Mouse (Mus musculus): ENCODE results near the gene Man1c1. TPM values are rescaled to one million over a fixed set of nuclear protein-coding genes. Genes with fewer than 3 reads are reported as not detected.

Gene Man1c1
- polyA plus RNA-seq, 1 experiment from 2014 or later: 1.9 TPM

DNA sequence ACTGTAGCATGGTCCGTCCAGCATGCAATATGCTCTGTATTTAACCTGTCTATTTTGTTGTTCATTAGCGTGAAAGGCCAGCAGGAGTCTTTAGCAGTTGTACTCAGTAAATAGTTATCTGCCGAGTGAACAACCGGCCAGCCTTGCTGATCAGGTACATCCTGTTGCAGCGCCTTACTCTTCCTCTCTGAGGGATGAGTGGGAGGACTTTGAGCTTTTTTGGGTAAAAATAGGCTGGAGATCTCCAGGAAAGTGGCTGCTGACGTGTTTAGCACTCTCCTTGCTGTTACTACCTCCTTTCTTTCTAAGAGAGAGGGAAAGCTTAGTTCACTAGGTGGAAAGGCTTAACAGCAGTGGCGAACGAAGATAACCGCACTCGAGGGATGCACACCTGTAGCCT lies 186.4 kb downstream of the Man1c1 start:
- no peak overlapping the region for H3K27ac ChIP-seq (replicated peaks; ENCODE audit: low read depth, low read length)
- DNase-seq (ENCODE audit: low spot score) (no peak), ATAC-seq (replicated peaks; ENCODE audit: insufficient number of reproducible peaks, low FRiP score, low TSS enrichment, low read depth) (no peak)
- no peaks in the 10 kb centered on the region; the same call in 1 of the 2 replicates for H3K36me3 ChIP-seq (replicated peaks; ENCODE audit: control insufficient read depth, insufficient read depth, low read depth, low read length)
- no peaks in the 10 kb centered on the region for H3K4me1 ChIP-seq (ENCODE audit: control insufficient read depth, insufficient read depth, low read length)
- WGBS: 93% methylated on average over 10 of the region's 10 CpGs
- no peak overlapping the region for H3K4me3 ChIP-seq (ENCODE audit: low read depth, low read length)
- no peak overlapping the region for H3K4me2 ChIP-seq (ENCODE audit: low read depth, low read length)
- H3K9me3 ChIP-seq (replicated peaks; ENCODE audit: control insufficient read depth, low read length): no peaks in the 10 kb centered on the region
- no peak overlapping the region for H3K9ac ChIP-seq (replicated peaks; ENCODE audit: low read length)
- H3K27me3 ChIP-seq (ENCODE audit: control insufficient read depth, insufficient read depth, low read length): no peaks in the 10 kb centered on the region

GRCm38 (mm10) chr4:134516981-134517380 lies 187.1 kb downstream of the Man1c1 start:
- Histone ChIP-seq H3K36me3 (replicated peaks; ENCODE audit: control insufficient read depth, insufficient read depth, low read depth, low read length) (no peaks in the 10 kb centered on the region; the same call in 1 of the 2 replicates), H3K9me3 (replicated peaks; ENCODE audit: control insufficient read depth, low read length) (no peaks in the 10 kb centered on the region), H3K27ac (replicated peaks; ENCODE audit: low read depth, low read length) (no peak overlapping the region), H3K4me3 (ENCODE audit: low read depth, low read length) (no peak overlapping the region), H3K4me2 (ENCODE audit: low read depth, low read length) (no peak overlapping the region), H3K27me3 (ENCODE audit: control insufficient read depth, insufficient read depth, low read length) (no peaks in the 10 kb centered on the region), H3K4me1 (ENCODE audit: control insufficient read depth, insufficient read depth, low read length) (no peaks in the 10 kb centered on the region), H3K9ac (replicated peaks; ENCODE audit: low read length) (no peak overlapping the region)
- DNase-seq (ENCODE audit: low spot score) (no peak), ATAC-seq (replicated peaks; ENCODE audit: insufficient number of reproducible peaks, low FRiP score, low TSS enrichment, low read depth) (no peak)
- WGBS: 81% methylated on average over 8 of the region's 8 CpGs

DNA sequence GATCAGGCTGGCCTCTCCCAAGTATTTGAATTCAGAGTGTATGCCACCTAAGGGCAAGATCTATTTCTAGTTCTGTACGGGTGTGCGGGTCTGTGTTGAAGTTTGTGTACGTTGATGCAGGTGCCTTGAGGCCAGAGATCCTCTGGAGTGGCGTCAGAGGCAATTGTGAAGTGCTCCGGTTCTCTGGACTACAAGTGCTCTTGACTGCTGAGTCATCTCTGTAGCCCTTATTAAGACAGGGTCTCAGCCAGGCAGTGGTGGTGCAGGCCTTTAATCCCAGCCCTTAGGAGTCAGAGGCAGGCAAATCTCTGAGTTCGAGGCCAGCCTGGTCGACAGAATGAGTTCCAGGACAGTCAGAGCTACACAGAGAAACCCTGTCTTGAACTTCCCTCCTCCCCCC lies 188.5 kb downstream of the Man1c1 start:
- WGBS: 77% methylated on average over 7 of the region's 7 CpGs
- ATAC-seq (replicated peaks; ENCODE audit: insufficient number of reproducible peaks, low FRiP score, low TSS enrichment, low read depth): no peak
- H3K27me3 ChIP-seq (ENCODE audit: control insufficient read depth, insufficient read depth, low read length): no peaks in the 10 kb centered on the region
- no peak overlapping the region for H3K4me2 ChIP-seq (ENCODE audit: low read depth, low read length)
- H3K9ac ChIP-seq (replicated peaks; ENCODE audit: low read length): no peak overlapping the region
- no peak overlapping the region for H3K4me3 ChIP-seq (ENCODE audit: low read depth, low read length)
- no peaks in the 10 kb centered on the region for H3K9me3 ChIP-seq (replicated peaks; ENCODE audit: control insufficient read depth, low read length)
- no peaks in the 10 kb centered on the region for H3K36me3 ChIP-seq (replicated peaks; ENCODE audit: control insufficient read depth, insufficient read depth, low read depth, low read length)
- no peaks in the 10 kb centered on the region for H3K4me1 ChIP-seq (ENCODE audit: control insufficient read depth, insufficient read depth, low read length)
- no peak overlapping the region for H3K27ac ChIP-seq (replicated peaks; ENCODE audit: low read depth, low read length)
- DNase-seq (ENCODE audit: low spot score): no peak

DNA sequence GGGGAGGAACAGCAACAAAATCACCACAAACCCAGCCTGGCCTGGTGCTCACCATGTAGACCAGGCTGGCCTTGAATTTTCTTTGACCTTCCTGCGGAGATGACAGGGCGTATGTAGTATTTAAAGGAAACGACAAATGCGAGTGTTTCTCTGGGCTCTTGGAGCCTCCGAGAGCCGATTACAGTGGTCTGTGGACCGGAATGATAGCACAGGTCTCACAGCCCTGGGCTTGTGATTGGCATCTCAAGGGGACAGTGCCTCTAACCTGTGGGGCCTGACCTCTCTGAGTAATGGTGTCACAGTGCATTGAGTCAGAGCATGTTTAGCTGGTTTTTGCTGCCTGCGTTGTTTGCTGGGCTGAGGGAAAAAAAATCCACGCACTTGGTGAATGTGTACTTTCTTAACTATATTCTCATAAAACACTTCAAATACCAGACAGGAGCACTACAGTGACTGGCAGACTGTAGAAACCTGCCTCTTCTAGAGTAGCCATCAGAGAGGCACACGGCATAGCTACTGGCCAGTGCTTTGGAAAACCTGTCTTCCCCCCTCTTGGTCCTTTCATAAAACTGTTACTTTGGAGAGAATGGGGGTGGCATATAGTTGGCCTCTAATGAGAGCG lies 189.7 kb downstream of the Man1c1 start:
- H3K27ac ChIP-seq (replicated peaks; ENCODE audit: low read depth, low read length): no peak overlapping the region
- H3K27me3 ChIP-seq (ENCODE audit: control insufficient read depth, insufficient read depth, low read length): no peaks in the 10 kb centered on the region
- H3K9me3 ChIP-seq (replicated peaks; ENCODE audit: control insufficient read depth, low read length): no peaks in the 10 kb centered on the region
- H3K4me2 ChIP-seq (ENCODE audit: low read depth, low read length): no peak overlapping the region
- DNase-seq (ENCODE audit: low spot score): no peak
- 91% methylated on average over 11 of the region's 11 CpGs for WGBS
- ATAC-seq (replicated peaks; ENCODE audit: insufficient number of reproducible peaks, low FRiP score, low TSS enrichment, low read depth): no peak
- H3K36me3 ChIP-seq (replicated peaks; ENCODE audit: control insufficient read depth, insufficient read depth, low read depth, low read length): no peaks in the 10 kb centered on the region
- H3K4me3 ChIP-seq (ENCODE audit: low read depth, low read length): no peak overlapping the region
- no peaks in the 10 kb centered on the region for H3K4me1 ChIP-seq (ENCODE audit: control insufficient read depth, insufficient read depth, low read length)
- H3K9ac ChIP-seq (replicated peaks; ENCODE audit: low read length): no peak overlapping the region

DNA sequence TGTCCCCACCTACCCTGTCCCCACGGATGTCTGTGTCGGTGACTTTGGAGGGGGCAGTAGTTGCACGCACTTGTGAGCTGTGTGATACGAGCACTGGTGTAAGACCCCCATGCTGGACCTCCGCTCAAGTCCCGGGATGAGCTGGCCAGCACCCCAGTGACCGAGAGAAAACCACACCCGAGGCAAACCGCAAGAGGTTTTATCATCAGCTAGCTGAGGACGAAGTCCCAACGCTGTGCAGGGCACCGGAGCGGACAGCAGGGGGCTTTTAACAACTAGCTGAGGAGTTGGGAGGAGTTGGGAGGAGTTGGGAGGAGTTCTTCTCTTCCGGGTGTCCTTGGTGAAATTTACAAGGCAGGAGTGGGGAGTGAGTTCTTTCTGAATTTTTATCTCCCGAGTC lies 191.3 kb downstream of the Man1c1 start:
- Histone ChIP-seq H3K27ac (replicated peaks; ENCODE audit: low read depth, low read length) (no peak overlapping the region), H3K9ac (replicated peaks; ENCODE audit: low read length) (no peak overlapping the region), H3K4me2 (ENCODE audit: low read depth, low read length) (no peak overlapping the region; the same call in 1 of the 2 replicates), H3K27me3 (ENCODE audit: control insufficient read depth, insufficient read depth, low read length) (no peaks in the 10 kb centered on the region), H3K4me1 (ENCODE audit: control insufficient read depth, insufficient read depth, low read length) (no peaks in the 10 kb centered on the region), H3K4me3 (ENCODE audit: low read depth, low read length) (peak overlapping the region; percentile 12; the same call in 1 of the 2 replicates), H3K9me3 (replicated peaks; ENCODE audit: control insufficient read depth, low read length) (no peaks in the 10 kb centered on the region), H3K36me3 (replicated peaks; ENCODE audit: control insufficient read depth, insufficient read depth, low read depth, low read length) (no peaks in the 10 kb centered on the region)
- DNase-seq (ENCODE audit: low spot score): peak; percentile 75
- WGBS: 24% methylated on average over 15 of the region's 15 CpGs
- ATAC-seq (replicated peaks; ENCODE audit: insufficient number of reproducible peaks, low FRiP score, low TSS enrichment, low read depth): no peak

DNA sequence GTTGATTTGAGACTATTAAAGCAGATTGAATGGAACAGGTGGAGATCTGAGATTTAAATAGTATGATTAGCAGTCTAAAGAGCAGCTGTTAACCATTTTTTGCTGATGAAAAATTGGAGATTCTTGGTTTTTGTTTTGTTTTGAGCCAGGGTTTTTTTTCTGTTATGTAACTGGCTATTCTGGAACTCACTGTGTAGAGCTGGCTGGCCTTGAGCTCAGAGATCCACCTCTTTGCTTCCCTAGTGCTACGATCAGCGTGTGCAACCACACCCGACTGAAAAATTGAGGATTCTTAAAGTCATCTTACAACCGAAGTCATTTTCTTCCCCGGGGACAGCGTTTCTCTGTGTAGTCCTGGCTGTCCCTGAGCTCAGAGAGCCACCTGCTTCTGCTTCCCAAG lies 192.4 kb downstream of the Man1c1 start:
- no peak for DNase-seq (ENCODE audit: low spot score)
- no peak for ATAC-seq (replicated peaks; ENCODE audit: insufficient number of reproducible peaks, low FRiP score, low TSS enrichment, low read depth)
- Histone ChIP-seq H3K9ac (replicated peaks; ENCODE audit: low read length) (no peak overlapping the region), H3K4me2 (ENCODE audit: low read depth, low read length) (peak overlapping the region; percentile 83), H3K4me1 (ENCODE audit: control insufficient read depth, insufficient read depth, low read length) (no peaks in the 10 kb centered on the region), H3K27ac (replicated peaks; ENCODE audit: low read depth, low read length) (no peak overlapping the region), H3K36me3 (replicated peaks; ENCODE audit: control insufficient read depth, insufficient read depth, low read depth, low read length) (no peaks in the 10 kb centered on the region), H3K27me3 (ENCODE audit: control insufficient read depth, insufficient read depth, low read length) (no peaks in the 10 kb centered on the region), H3K4me3 (ENCODE audit: low read depth, low read length) (peak overlapping the region; percentile 67), H3K9me3 (replicated peaks; ENCODE audit: control insufficient read depth, low read length) (no peaks in the 10 kb centered on the region)
- 83% methylated on average over 6 of the region's 6 CpGs for WGBS

Small RNA genes lying within 50 kb of the gene (microRNA-seq; reads per million reads assigned to microRNA genes)
- gene Mir6403 (ENCODE audit: borderline number of aligned reads): not detected

Other genes with a start within 250 kb of the Man1c1 start
- 3,252 and 3,396 TPM in 2 replicates for gene Stmn1, start 236.0 kb downstream of the Man1c1 start, polyA plus RNA-seq (2014; fragmentation: Nextera tagmentation; extraction: Ambion mirVana)
- gene Paqr7, start 207.6 kb downstream of the Man1c1 start, polyA plus RNA-seq (2014; fragmentation: Nextera tagmentation; extraction: Ambion mirVana): 0.87 and 0.93 TPM in 2 replicates
- gene Aunip, start 193.3 kb downstream of the Man1c1 start, polyA plus RNA-seq (2014; fragmentation: Nextera tagmentation; extraction: Ambion mirVana): 7.0 and 8.3 TPM in 2 replicates
- 137 and 138 TPM in 2 replicates for gene Mtfr1l, start 168.9 kb downstream of the Man1c1 start, polyA plus RNA-seq (2014; fragmentation: Nextera tagmentation; extraction: Ambion mirVana)
- 23.6 and 34.4 TPM in 2 replicates for gene Selenon, start 152.1 kb downstream of the Man1c1 start, polyA plus RNA-seq (2014; fragmentation: Nextera tagmentation; extraction: Ambion mirVana)
- gene Ldlrap1, start 63.7 kb upstream of the Man1c1 start, polyA plus RNA-seq (2014; fragmentation: Nextera tagmentation; extraction: Ambion mirVana): 9.6 and 11.4 TPM in 2 replicates
- gene Maco1, start 149.1 kb upstream of the Man1c1 start, polyA plus RNA-seq (2014; fragmentation: Nextera tagmentation; extraction: Ambion mirVana): 47.0 and 47.8 TPM in 2 replicates
- gene Rhd, start 160.2 kb upstream of the Man1c1 start, polyA plus RNA-seq (2014; fragmentation: Nextera tagmentation; extraction: Ambion mirVana): 13.7 and 19.7 TPM in 2 replicates
- gene Tmem50a, start 210.7 kb upstream of the Man1c1 start, polyA plus RNA-seq (2014; fragmentation: Nextera tagmentation; extraction: Ambion mirVana): 148 and 151 TPM in 2 replicates
- gene Rsrp1, start 219.3 kb upstream of the Man1c1 start, polyA plus RNA-seq (2014; fragmentation: Nextera tagmentation; extraction: Ambion mirVana): 351 and 368 TPM in 2 replicates
- 69.5 and 79.5 TPM in 2 replicates for gene Syf2, start 226.6 kb upstream of the Man1c1 start, polyA plus RNA-seq (2014; fragmentation: Nextera tagmentation; extraction: Ambion mirVana)

Measured in embryonic facial prominence, embryonic 11.5 days (tissue).